Mouse (Mus musculus) thymus, adult 2 months (tissue): Measurements from ENCODE around the gene Olfr1472.
"Not testable (repeated sequence)": the region's sequence is repeated elsewhere in the genome, so short reads cannot be mapped to it uniquely, and the experiment has no call there.

Experiments used
- CTCF ChIP-seq: fragments of 200-500 bp; IDR thresholded peaks from 2 replicates; pipeline ENCODE4 v1.5.1; 2012; ENCODE audit warnings: mild to moderate bottlenecking, control low read depth, low read length, moderate library complexity, borderline replicate concordance; ENCODE audit not compliant: control insufficient read depth, poor library complexity, insufficient read depth; ENCODE audit errors: extremely low read depth
- POLR2A ChIP-seq: fragments of 200-500 bp; IDR thresholded peaks from 2 replicates; pipeline ENCODE4 v1.6.1; 2012; ENCODE audit warnings: mild to moderate bottlenecking, low read length, control low read depth, moderate library complexity; ENCODE audit not compliant: control insufficient read depth, poor library complexity, insufficient read depth; ENCODE audit errors: extremely low read depth

- not testable (repeated sequence) for TF ChIP-seq CTCF, POLR2A
These were observed 13.4 kb upstream of the Olfr1472 start, which contains the start of gene Olfr1474 for GRCm38 (mm10) chr19:13469265-13469664.
